Mouse (Mus musculus) T-helper 2 cell (primary cell): ENCODE measurements around the gene Ankrd55.

Source experiments
- in situ Hi-C: fragments of 300-600 bp; cut with MboI, MseI; formaldehyde crosslinking; loops from one replicate; pipeline ENCODE4 v1.15.1; 2025; ENCODE audit warnings: high pct_unique_total_duplicates

Gene Ankrd55

DNA sequence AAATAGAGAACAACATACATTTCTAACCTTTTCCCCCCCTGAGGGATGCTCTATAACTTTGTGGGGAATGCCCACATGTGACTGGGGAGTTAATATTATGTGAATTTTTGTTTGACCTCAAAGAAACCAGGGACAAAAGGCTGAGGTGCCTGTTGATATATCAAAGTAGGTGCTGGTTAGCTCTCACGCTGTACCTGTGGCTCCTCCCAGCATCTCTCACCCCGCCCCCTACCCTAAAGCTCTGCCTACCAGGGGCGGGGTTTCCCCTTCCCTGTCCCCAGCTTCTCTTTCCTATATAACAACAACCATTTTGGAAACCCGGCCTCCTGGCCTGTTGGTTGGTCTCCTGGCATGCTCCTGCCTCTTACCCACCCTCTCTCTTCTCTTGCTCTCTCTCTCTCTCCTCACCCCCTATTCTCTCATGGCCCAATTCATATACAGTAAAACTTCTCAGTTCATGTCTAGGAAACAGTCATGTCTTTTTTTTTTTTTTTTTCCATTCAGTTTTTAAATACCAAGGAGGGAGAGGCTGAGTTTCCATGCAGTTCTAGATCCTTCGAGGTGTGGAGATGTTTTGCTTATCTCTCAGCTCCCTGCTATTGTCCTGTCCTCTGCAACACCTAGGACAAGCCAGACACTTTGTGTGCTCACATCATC, 54.8 kb downstream of the Ankrd55 start:
- in situ Hi-C loops, result no loop called here

DNA sequence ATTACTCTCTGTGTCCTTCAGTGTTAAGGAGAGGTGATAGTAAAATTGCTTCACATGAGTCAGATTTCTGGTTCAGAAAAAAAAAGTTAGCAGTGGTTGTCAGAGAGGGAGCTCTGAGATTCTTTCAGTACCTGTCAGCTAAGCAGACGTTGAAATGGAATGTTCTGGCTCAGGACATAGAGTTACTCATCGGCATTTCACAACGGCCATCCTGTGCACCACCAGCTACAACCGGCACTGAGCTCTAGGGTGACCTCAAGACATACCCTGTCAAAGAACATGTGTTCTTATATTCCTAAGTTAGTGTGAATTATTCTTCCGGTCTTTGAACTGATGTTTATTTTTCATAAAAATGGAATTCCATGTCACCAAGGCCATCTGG, 55.4 kb downstream of the Ankrd55 start:
- in situ Hi-C loops, result no loop called here

DNA sequence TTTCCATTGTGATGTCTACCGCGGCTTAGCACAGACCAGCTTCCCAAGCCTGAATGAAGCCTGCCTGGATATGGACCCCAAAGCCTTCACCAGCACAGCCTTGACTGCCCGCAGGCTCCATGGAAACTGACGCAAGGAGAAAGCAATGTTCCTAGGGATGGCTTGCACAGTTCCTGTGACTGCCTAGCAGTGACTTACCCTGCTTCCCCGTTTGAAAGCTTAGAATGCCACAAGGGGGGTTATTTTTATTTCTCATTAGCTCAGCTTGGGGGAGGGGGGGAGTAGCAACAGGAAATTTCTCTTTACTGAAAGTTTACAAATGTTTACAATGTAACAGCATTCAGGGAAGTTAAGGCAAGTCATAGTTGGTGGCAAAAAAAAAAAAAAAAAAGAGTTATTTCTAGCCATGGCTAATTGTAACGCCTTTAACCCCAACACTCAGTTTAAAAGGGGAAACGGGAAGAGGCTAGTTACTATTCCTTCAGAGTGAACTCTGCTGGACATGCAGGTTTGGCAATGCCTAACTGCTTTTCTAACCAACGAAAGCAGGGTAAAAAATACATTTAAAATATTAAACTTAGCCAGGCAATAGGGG, 56.1 kb downstream of the Ankrd55 start:
- in situ Hi-C loops, result no loop called here

DNA sequence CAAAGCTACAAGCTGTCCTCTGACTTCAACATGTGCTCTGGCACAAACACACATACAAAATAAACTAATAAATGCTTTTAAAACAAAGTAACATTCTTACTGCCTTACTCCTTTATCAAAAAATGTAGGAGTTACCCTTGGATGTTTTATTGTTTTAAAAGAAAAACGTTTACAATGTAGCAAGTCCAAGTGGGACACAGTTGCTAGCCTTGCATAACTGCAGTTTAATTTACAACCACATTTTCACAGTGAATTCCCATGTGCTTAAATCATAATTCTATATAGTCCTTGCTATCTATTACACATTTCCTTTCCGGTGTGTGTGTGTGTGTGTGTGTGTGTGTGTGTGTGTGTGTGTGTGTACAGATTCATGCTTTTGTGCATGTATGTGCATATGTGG, 57.3 kb downstream of the Ankrd55 start:
- in situ Hi-C loops, result no loop called here

DNA sequence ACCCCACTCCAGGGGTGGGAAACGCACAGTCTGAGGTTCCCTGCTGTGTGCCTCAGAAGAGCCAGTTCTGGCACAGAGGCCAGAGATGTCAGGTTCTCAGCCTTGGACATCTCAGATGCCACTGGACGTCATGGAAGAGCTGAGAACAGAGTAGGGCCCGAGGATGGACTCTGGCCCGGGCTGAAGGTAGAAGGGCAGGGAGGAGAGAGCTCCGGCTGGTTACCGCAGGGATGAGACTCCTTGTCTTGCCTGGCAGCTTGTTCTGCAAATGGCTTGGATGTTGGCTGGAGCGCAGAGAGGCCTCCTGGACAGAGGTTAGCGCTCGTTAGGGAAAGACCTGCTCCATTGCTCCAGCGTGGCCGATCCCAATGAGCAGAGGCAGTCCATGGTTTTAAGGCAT, 57.8 kb downstream of the Ankrd55 start:
- in situ Hi-C loops, result no loop called here

DNA sequence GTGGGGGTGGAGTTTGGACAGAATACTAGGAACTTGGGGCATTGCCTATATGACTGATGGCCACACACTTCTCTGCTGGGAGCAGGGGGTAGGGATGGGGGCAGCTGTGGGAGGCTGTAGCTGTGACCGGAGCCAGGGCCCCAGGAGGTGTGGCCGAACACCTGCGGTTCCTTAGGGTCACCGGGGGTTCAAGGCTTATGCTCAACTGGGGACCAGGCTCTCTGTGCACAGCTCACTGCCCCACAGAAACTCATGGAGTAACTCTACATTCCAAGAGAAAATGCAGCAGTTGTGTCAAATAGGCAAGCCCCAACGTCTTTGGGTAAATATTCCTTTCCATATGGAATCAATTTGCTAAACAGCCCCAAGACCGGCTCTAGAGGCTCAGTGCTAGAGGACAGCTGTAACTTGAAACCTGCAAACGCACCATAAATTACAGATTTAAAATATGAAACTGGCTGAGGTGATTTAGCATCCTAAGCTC, 58.5 kb downstream of the Ankrd55 start:
- in situ Hi-C loops, result no loop called here

DNA sequence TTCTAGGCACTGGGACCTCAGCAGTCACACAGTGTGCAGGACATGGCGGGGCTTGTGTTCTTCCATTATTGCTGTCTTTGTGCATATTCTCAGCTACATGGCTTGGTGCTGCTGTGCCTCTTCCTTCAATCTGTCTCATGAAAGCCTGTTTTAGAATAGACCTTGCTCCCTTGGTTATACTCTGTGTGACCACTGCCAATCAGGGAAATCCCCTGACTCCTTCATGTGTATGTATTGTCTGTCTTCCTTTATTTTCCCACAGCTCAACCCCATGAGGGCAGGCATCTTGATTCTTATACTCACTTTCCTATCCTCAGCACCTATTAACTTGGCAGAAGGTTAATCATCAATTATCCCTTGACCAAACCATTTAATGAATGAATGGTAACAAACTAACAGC, 60.0 kb downstream of the Ankrd55 start:
- in situ Hi-C loops, result no loop called here

DNA sequence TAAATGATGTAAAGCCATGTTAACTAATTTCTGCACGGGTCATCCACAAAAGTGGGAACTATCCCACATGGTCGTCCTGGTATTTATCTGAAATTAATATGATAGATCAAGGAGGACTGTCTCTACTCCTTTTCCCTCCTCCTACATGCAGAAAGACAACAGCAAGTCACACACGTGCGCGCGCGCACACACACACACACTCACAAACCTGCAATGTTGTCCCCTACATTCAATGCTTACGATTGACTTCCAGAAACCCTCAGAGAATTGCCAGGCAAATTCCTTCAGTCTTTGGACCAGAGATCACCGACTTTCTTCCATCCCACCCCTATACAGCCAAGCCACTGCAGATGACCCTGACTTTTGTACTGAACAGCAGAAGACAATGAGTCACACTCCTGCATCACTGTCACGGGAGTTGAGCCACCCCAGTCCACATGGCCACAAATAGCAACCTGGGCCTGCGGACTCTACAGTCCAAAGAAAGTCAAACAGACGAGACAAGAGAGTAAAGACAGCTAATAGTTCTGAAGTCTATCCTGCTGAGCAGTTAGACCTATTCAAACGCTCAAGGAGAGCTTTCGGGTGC, 60.7 kb downstream of the Ankrd55 start:
- in situ Hi-C loops, result no loop called here

DNA sequence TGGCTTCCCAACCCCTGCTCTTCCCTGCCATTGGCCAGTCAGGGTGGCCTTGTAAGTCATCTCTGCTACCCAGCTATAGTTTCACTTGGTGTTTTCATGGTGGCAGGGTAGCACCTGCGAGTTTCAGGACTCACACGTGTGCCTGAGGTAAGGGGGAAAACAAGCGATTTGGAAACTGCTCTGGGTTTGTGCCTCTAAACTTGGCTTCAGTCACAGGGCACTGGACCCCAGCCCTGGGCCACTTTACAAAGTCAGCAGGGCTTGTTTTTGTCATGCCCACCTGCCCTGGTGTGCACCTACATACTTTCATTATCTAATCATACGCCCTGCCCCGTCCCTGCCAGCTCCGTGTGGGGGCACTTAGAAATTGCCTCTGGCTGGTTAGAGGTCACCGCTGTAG, 61.2 kb downstream of the Ankrd55 start:
- in situ Hi-C loops, result no loop called here

DNA sequence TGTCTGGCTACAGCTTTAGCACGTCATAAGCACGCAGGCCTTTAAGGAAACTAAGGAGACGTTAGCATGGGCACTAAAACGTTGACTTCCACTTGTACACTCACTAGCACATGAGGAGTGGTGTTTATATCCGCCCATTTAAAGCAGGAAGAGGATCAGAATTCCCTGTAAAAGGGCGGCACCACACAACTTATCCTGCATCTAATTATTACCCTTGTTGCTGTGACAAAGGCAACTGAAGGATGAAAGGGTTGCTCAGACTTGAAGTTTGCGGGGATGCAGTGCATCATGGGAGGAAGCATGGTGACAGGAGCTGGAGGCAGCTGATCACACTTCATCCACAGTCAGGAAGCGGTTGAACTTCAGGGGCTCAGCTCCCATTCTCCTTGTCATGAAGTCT, 63.7 kb downstream of the Ankrd55 start:
- in situ Hi-C loops, result no loop called here

DNA sequence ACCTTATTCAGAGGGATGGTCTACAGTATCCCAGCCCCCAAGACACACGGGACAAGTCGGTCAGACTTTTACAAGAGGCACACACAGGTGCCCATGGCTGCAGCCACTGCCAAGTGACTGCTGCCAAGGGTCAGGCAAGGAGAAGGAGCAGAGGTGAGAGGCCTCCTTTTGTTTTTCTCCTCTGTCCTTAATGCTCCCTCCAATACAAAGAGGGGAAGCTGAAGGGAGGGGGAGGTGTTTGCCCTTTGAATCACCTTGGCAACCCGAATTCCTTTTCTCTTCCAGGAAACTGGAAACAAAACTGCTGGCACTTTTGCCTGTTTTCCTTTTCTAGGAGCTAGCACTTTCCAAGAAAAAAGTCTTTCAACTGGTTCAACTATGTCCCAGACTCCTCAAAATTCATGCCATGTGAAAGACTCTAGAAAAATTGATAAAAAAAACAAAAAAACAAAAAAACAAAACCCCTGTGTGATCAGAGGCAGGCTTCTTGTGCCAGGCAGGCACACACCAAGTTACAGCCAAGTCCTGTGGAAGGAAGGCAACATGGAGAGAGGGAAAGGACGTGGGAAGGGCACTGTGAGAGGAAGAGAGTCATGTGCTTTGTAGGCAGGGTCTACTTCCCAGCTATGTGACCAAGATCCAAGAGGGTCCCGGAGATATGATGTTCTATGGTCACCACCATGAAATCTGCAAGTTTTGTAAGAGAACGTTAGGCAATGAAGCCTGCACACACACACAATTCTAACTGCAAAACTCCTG, 66.0 kb downstream of the Ankrd55 start:
- in situ Hi-C loops, result no loop called here

DNA sequence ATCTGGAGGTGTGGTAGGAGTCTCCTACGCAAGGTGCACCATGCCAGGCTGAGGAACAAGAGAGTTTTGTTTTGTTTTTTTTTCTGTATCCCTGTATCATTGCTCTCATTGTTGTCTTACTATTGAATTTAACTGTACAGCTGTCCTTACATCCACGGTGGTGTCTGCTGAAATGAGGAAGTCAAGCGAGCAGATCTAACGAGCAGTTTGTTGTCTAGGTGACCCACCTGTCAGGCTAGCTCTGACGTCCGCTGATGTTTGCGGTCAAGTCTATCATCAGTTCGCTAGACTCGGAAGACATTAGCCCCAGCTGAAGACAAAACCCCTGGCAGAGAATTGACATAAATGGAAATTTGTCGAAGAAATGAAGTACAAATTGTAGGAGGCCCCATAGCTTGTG, 66.7 kb downstream of the Ankrd55 start:
- in situ Hi-C loops, result no loop called here

DNA sequence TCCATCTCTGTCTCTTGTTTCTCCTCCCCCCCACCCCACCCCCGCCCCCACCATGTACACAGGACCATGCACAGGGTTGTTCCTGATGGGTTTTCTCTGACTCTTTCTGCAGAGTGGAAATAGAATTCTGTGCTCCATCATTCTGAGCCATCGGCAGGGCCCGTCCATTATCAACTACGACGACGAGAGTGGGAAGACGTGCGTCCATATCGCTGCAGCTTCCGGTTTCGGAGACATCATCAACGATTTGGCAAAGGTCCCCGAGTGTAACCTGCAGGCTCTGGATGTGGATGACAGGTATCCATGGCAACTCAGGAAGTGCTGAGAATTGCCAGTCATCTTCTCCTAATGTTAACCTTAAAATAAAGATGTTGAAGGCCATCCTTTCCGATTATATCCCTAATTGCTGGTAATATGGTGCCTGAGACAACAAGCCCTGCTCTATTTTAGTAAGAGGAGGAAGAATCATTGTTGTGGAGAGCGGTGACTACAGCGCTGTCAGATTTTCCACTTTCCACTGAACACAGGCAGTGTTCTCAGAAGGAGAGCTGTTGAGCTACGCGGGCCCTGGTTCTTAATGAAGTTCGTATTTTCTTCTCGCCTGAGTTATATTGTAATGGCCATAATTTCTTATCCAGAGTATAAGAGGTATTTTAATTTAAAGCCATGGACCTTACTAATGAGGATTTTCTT, 67.7 kb downstream of the Ankrd55 start:
- in situ Hi-C loops, result no loop called here

DNA sequence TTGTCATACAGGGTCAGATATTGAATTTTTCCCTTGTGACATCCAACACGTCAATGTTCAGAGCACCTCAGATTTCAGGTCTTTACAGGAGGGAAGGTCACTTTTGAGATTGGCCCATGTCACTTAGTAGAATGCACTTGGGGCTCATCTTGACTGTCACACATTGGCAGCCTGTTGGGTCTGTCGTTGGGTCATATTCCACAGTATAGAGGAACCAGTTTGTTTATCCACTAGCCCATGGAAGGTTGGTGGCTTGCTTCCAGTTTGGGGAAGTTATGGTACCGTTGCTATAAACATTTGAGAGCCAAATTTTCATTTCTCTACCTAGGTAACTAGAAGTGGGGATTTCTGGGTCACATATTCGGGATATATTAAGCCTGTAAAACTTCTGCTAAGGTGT, 73.3 kb downstream of the Ankrd55 start:
- in situ Hi-C loops, result loop anchor here (10.0 kb wide), 1 partner anchor 63 kb away; no protein-coding TSS in a partner anchor

DNA sequence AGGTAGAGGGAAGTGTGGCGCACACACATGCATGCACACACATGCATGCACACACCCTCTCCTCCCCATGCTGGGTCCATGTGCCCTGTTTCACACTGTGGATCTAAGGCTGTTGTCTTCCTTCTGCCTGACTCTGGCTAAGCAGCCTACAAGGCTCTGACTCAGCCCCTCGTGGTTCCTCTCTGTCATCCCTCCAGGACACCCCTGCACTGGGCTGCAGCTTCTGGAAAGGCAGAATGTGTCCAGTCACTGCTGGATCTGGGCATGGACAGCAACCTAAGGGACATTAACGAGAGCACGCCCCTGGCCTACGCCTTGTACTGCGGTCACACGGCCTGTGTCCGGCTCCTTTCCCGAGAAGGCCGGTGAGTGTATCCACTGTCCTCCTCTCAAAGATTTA, 75.0 kb downstream of the Ankrd55 start:
- in situ Hi-C loops, result loop anchor here (10.0 kb wide), 1 partner anchor 62 kb away; no protein-coding TSS in a partner anchor

DNA sequence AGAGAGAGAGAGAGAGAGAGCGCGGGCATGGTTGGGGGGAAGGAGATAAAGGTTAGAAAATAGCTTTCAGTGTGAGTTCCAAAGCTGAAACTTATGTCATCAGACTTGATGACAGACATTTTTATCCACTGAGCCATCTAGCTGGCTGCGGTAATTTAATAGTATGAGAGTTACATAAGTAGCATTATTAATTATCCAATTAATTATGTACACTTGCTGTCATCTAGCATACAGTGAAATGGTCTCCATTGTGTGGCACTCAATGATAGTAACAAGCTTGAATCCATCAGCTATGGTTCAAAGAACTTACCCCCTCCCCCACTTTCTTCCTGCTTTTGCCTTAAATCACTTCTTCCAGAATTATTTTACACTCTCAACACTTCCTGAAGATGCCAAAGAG, 75.5 kb downstream of the Ankrd55 start:
- in situ Hi-C loops, result loop anchor here (10.0 kb wide), 1 partner anchor 61 kb away; no protein-coding TSS in a partner anchor

DNA sequence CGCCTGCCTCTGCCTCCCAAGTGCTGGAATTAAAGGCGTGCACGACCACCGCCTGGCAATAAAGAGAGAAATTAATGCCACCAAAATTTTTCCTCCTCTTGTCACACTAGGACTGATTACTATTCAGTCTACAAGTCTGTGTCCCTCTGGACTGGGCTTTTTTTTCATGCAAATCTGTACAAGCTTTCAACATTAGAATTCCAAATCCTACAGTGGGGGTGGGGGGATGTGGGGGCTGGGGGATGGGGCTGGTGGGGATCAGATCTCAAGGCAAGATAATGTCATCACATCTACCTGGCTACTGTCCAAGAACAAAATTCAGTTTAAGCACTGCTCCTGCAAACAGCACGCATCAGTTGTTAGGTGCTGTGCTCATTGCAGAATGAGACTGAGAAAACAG, 76.4 kb downstream of the Ankrd55 start:
- in situ Hi-C loops, result loop anchor here (10.0 kb wide), 1 partner anchor 60 kb away; no protein-coding TSS in a partner anchor

DNA sequence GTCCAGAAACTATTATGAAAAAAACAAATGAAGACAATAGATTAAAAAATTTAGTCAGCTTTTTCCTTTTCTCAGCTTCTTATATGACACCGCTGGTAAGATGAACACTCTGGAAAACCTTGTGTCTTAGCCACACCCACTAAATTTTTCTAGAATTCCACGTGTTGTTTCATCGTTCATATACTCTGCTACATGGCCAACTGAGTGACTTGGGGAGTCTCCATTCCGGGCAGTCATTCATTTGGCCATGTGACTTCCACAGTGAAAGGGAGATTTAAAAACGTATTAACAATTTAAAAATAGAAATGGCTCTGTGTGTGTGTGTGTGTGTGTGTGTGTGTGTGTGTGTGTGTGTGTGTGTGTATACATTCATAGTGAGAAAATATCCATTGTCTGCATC, 77.1 kb downstream of the Ankrd55 start:
- in situ Hi-C loops, result loop anchor here (10.0 kb wide), 1 partner anchor 59 kb away; no protein-coding TSS in a partner anchor

DNA sequence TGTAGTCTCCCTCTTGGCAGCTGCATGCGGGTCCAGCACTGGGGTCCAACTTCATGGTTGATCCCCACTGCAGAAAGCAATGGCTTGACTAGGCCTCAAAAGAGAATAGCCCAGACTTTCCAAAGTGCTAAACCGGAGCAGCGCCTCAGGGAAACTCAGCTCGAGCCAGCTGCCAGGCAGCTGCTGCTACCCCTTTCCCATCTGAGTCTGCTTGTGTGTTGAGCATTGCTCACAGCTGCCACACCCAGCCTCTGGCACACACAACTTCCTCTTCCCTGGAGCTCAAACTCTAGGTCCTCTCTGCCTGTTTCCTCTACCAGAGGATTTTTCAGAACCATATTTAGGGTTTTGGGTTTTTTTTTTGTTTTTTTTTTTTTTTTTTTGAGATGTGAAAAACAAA, 77.5 kb downstream of the Ankrd55 start:
- in situ Hi-C loops, result loop anchor here (10.0 kb wide), 1 partner anchor 59 kb away; no protein-coding TSS in a partner anchor

DNA sequence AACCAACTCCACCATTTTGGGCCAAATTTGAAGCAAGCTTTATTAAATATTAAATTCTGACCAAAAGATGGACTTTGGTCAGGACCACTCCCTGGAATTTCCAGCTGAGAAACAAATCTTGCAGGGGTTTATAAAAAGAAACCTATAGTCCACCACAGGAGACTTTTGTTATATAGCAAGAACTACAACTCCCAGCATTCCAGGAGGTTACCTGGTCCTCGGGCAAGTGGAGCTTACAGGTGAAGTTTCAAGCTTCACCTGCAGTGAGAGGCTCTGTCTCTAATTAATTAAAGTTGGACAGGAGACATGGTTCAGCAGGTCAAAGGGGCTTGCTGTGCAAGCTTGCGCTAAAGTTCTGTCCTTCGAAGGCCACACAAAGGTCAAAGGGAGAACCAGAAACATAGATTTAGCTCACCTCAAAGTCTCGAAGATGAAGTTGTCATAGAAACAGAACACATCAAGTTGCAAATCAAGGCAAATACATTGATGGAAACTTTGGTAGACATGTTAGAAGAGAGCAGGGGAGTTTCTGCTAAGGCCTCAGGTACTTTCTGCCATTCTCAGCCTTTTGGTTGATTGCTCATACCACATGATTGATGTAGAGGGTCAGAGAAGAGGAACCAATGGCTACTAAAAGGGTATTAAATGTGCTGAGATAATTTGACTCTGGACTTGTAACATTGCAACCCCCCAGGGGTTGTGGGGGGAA, 78.2 kb downstream of the Ankrd55 start:
- in situ Hi-C loops, result loop anchor here (10.0 kb wide), 1 partner anchor 58 kb away; no protein-coding TSS in a partner anchor

DNA sequence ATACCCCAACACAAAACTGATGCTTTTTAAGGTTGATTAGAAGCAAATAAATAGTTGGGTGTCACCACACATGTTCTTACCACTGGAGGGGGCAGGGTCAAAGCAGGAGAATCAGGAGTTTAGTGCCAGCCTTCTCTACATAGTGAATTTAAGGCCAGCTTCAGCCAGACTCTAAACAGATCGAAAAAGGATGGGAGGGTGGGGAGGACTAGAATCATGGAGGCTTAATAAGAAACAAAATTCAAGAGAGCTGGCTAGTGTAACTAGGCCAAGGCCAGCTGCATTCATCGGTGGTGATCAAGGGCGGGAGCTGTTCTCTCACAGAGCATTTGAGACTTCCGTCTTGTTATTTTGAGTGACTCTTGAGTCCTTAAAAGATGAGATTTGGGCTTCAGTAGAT, 83.5 kb downstream of the Ankrd55 start:
- in situ Hi-C loops, result no loop called here
